Mouse (Mus musculus) thymus, postnatal 14 days (tissue): ENCODE data around the gene Tgfbr3.

Experiments
- DNase-seq: peaks from one replicate; pipeline ENCODE4 v3.0.0; 2021

Gene Tgfbr3

DNA sequence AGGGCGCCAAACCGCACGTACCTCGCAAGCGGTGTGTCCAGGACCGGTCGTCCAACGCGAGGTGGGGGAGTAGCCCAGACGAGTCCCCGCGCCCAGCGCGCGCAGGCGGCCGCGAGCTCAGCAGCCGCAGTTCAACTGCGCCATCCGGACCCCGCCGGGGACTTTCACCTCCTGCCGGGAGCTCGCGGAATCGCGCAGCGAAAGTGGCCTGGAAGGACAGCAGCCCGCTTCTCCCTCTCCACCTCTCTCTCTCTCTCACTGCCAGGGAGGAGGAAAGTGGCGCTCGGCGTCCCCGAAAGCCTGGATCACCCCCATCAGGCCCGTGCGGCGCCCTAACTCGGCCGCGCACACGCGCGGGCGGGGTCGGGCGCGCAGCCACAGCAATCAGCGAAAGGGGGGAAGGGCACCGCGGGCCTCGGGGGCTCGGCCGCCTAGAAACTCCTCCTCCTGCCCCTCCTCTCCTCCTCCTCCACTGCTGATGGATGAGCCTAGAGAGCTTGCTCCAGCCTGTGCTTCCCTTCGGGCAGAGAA, at the start of gene Tgfbr3:
Tgfbr3 (minus strand) TSS at position 396 of the 531 bp plus-strand sequence.
- DNase-seq = peak; percentile 87

- DNase-seq = no peak
Measured at GRCm38 (mm10) chr5:107330916-107331421, 41.5 kb upstream of the Tgfbr3 start, which contains the start of gene Brdt. Brdt (plus strand) TSS chr5:107331159.

DNA sequence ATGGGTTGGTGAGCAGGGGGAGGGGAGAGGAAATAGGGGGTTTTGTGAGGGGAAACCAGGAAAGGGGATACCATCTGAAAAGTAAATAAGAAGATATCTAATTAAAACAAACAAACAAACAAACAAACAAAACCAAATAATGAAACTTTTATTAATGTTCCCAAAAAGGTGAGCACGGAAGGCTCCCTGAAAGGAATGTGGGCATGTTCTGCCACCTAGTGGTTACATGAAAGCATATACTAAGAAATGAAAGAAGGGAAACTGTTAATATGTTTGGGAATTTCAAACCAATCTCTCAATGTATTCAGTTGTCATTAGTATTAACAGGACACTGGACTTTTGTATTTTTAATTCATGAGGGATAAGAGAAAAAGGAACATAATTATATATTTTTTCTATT, 31.3 kb upstream of the Tgfbr3 start:
- peak; percentile 33 for DNase-seq

DNA sequence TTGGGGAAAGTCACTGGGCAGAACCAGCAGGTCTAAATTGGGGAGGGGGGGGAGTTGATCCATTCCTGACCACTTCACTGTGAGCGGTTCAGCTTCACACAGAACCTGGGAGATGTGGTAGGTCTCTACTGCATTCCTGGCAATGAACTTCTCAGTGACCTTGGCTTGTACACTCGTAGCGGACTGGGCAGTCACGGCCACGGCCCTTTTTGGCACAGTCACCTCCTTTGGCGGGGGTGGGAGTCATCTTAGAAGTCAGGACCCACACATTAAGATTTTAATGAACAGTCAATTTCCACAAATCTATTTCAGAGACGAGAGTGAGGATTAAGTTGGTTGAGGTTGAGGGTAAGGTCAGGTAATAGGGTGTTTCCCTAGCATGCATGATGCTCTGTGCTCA, 27.7 kb upstream of the Tgfbr3 start:
- no peak for DNase-seq

- no peak for DNase-seq
Measured at GRCm38 (mm10) chr5:107307432-107307831, 18.0 kb upstream of the Tgfbr3 start.

GRCm38 (mm10) chr5:107304117-107304825, 14.8 kb upstream of the Tgfbr3 start:
- no peak for DNase-seq

- peak; percentile 62 for DNase-seq
Measured at GRCm38 (mm10) chr5:107303350-107303861, 14.0 kb upstream of the Tgfbr3 start.

DNA sequence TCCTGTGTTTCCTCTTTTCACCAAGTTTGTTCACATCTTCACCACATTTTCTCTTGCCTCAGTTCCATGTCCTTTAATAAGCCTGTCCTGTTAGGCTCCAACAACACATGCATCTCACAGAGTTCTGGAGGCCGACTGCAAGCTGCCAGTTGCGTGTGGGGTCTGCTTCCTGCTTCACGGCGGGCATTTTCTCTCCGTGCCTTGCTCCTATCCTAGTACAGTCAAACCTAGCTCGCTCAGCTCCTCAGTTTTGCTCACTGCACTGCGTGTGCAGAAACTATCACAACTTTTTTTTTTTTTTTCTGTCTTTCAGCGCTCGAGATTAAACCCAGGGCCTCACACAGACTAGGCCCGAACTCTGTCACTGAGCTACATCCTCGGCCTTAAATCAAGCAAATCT, 9.4 kb upstream of the Tgfbr3 start:
- no peak for DNase-seq

- no peak for DNase-seq
Measured at GRCm38 (mm10) chr5:107296512-107297322, 7.3 kb upstream of the Tgfbr3 start.

GRCm38 (mm10) chr5:107295817-107296511, 6.5 kb upstream of the Tgfbr3 start:
- no peak for DNase-seq

DNA sequence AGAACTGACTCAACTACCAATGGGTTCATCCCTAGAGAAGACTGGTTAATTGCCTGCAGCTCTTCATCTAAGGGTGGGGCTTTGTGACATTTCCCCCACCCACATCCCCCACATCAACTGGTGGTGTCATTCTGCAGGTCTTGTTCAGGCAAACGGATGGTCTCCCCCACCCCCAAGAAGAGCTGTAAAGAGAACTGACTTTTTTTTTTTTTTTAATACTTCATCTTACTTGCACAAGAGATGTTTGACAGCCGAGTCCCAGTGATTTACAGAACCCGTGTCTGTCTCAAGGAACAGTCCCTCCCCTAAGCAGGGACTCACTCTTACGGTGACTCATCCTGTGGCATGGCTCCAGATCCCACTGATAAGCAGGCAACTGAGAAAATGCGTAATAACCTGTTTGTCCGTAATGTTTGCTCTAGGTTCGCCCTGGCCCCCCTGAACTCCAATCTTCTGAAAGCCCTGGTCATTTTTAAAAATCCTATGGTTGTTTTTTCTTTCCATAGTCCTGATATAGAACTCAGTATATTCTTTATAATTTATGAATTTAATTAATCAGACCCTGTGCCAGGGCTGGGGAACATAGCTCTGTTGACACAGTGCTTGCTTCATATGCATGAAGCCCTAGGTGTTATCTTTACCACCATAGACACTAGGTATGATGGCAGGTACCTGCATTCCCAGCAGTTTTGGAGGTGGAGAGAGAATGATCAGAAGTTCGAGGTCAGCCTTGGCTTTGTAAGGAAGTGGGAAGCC, 5.8 kb upstream of the Tgfbr3 start:
- DNase-seq = no peak

- DNase-seq = no peak
Measured at GRCm38 (mm10) chr5:107294041-107294440, 4.6 kb upstream of the Tgfbr3 start.

DNA sequence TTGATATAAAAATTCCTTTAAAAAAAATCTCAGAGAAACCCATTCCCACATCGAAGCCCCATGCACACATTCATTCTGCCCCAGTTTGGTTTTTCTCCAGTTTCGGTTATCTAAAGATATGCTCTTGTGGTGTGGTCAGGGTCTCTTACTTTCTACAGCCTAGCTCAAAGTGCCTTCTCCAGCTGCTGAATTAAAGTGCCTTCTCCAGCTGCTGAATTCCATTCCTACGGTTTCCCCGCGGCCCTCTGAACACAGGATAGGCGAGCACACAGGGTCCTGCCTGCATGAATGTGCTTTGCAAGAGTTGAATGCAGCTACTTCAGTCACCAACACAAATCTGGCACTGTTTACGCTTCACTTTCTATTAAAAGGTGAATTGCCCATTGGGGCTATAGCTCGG, 557 bp upstream of the Tgfbr3 start:
- no peak for DNase-seq

DNA sequence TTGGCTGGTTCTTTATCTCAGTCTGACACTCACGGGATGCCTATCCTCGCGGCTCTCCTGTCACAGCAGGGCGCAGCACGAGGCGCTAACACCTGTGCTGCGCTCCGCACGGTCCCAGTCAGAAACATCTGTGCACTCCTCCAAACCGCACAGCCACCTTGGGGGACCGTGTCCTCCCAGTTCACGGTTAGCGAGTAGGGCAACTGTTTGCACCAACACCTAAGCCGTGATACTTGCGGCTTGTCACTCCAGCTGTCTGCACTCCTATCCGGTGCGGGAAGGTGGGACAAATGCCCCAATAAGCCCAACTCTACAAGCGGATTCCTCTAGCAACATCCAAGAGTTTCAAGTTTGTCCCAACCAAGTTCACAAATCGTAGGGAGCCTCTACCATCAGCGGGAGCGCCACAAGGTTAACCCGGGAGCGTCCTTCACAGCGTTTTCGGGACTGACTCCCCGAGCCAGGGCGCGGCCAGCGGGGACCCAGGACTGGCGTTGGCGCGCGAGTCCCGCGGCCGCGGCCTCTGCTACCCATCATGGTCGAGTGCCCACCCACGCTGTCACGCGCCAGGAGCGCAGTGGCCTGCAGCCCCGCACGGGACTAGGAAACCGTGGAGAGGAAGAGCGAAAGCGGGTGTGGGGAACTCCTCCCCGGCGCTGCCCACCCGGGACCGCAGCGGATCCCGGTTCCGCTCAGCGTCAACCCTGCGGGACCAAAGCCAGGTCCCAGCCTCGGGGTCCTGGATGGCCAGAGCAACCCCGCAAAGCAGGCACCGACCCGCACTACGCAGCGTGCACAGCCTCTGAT, 799 bp downstream of the Tgfbr3 start:
- DNase-seq = peak; percentile 88

GRCm38 (mm10) chr5:107287908-107288267, 1.5 kb downstream of the Tgfbr3 start:
- DNase-seq = no peak

DNA sequence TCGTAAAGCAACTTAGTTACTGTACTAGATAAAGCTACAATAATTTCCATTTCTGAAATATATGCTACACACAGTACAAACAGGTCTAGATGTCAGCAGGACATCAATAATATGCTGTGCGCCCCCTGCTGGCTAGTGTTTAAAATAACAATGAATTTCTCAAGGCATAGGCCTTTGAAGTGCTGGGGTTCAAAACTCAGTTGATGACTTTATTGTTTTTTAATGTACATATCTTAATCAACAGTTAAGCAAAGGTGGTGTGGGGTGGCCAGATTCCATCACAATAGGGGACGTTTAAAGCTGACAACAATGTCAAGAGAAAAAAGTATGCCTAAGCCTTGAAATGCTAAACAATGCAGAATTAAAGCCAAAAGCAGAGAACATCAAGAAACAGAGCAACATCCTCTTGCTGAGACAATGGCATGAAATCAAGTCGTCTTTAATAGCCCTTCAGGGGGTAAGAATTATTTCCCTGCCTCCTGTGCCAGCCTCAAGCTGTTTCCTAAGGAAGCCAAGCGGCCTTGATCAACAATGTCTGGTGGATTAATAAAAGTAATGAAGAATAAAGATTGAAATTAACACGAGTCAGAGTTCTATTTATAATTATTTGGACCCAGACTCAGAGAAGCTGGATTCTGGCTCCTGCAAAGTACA, 2.0 kb downstream of the Tgfbr3 start:
- peak; percentile 81 for DNase-seq

DNA sequence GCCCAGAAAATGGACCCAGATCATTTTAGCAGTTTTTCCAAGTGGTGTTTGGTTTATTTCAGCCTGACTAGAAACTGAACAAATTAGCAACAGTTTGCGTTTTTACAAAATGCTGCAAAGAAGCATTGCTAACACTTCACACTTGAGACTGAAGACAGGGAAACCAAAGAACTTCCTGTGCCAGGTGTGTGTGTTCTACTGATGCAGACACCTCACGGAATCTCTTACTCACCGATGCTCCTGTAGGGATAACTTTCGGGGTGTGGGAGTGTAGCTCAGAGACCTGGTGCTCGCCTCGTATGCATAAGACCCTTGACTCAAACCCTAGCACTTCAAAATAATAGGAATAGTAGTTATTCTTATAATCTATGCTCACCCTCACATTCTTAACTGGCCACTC, 3.9 kb downstream of the Tgfbr3 start:
- DNase-seq = no peak

- DNase-seq = no peak
Measured at GRCm38 (mm10) chr5:107283935-107284524, 5.4 kb downstream of the Tgfbr3 start.

DNA sequence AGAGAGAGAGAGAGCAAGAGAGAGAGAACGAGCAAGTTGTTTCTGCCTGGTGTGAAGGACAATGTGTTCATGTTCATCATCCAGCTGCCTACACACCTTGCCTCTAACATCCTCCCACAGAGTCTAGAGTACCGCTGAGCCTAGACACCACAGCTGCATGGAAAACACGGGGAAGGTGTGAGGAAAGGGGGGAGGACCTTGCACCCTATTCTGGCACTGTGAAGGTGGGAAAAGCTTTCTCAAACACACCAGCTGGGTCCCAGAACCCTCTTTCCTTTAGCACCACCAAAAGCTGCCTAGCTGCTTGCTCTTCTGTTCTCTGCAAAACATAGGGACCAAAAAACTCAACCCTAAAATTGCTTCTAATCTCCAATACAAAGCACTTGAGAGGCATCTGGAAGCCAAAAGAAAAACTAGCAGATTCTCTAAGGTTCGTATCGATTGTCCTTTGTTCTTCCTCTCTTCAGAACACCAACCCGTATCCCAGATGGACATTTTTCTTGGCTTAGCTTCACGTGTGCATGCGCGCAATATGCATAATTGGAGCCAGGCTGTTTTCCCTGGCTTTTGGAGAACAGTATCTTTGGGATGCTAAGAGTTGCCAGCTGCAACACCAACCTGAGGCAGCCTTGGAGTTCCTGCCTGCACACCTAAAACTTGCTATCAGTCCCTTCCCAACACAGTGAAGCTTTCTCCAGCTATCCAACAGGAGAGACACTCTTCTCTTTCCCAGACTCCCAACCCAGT, 6.7 kb downstream of the Tgfbr3 start:
- no peak for DNase-seq

- DNase-seq = peak; percentile 21
Measured at GRCm38 (mm10) chr5:107279263-107279662, 10.2 kb downstream of the Tgfbr3 start.
